Mouse (Mus musculus): ENCODE data around the gene Abcg2. TPM values are rescaled to one million over a fixed set of nuclear protein-coding genes. Genes with fewer than 3 reads are reported as not detected.
"Not testable (repeated sequence)": the region's sequence is repeated elsewhere in the genome, so short reads cannot be mapped to it uniquely, and the experiment has no call there.

The Abcg2 gene
- polyA plus RNA-seq, 1 experiment from 2014 or later = 135 TPM

DNA sequence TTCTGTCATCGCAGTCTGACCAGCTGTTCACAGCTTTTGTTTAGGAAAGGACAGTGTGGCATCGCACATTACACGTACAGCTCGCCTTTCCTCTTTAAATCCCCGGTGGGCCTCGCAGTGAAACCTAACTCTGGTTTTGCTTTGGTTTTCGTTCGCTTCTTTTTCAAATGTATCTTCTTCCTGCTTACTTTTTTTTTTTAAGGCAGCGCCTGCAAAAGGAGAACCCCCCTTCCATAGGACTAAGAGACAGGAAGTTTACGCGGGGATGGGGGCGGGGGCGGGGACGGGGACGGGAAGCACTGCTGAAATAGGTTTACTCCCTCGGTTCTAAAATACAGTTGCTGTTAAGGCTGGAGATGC, 12.0 kb downstream of the Abcg2 start:
- Histone ChIP-seq H3K4me3 (ENCODE audit: low read depth, low read length) (peak overlapping the region; percentile 49), H3K4me1 (replicated peaks; ENCODE audit: control insufficient read depth, insufficient read depth, low read length) (no peaks in the 10 kb centered on the region), H3K36me3 (ENCODE audit: control insufficient read depth, insufficient read depth, low read length) (no peaks in the 10 kb centered on the region), H3K9me3 (ENCODE audit: control insufficient read depth, low read length) (peaks cover 2% of the 10 kb centered on the region; the same call in 1 of the 2 replicates), H3K4me2 (peak overlapping the region; percentile 74), H3K27ac (ENCODE audit: low read depth, low read length) (peak overlapping the region; percentile 88), H3K9ac (ENCODE audit: low read depth, low read length) (peak overlapping the region; percentile 64), H3K27me3 (replicated peaks; ENCODE audit: control insufficient read depth, insufficient read depth, low read length) (no peaks in the 10 kb centered on the region)
- WGBS = 14% methylated on average over 16 of the region's 16 CpGs
- peak; percentile 56 for DNase-seq (ENCODE audit: low spot score)
- ATAC-seq (replicated peaks; ENCODE audit: low FRiP score) = peak; percentile 70

- H3K27ac ChIP-seq (ENCODE audit: low read depth, low read length); H3K4me3 ChIP-seq (ENCODE audit: low read depth, low read length); H3K9me3 ChIP-seq (ENCODE audit: control insufficient read depth, low read length); H3K27me3 ChIP-seq (replicated peaks; ENCODE audit: control insufficient read depth, insufficient read depth, low read length); DNase-seq (ENCODE audit: low spot score); H3K4me1 ChIP-seq (replicated peaks; ENCODE audit: control insufficient read depth, insufficient read depth, low read length); H3K9ac ChIP-seq (ENCODE audit: low read depth, low read length); H3K36me3 ChIP-seq (ENCODE audit: control insufficient read depth, insufficient read depth, low read length); H3K4me2 ChIP-seq: not testable (repeated sequence)
- 0 out of 2 replicates have a peak, but pooled peaks have one; percentile 6 for ATAC-seq (replicated peaks; ENCODE audit: low FRiP score)
- WGBS = 51% methylated on average over 1 of the region's 1 CpGs
Observed at GRCm38 (mm10) chr6:58602119-58602518, 17.8 kb downstream of the Abcg2 start.

DNA sequence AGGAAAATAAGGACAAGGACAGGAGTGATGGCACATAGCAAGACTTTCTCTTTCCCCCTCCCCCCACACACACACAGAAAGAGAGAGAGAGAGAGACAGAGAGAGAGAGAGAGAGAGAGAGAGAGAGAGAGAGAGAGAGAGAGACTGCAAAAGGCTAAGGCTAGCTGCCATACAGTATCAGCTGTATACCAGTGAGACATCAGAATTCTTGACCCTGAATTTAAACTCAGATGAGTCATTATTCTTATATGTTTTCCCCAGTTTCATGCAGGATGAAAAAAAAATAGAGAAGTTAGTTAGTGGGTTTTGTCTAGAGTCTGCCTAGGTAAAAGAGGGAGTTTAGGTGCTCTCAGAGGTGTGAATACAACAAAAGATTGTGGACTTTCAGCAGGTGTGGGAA, 18.7 kb downstream of the Abcg2 start:
- H3K36me3 ChIP-seq (ENCODE audit: control insufficient read depth, insufficient read depth, low read length); DNase-seq (ENCODE audit: low spot score); H3K27me3 ChIP-seq (replicated peaks; ENCODE audit: control insufficient read depth, insufficient read depth, low read length); H3K9me3 ChIP-seq (ENCODE audit: control insufficient read depth, low read length); H3K9ac ChIP-seq (ENCODE audit: low read depth, low read length); H3K27ac ChIP-seq (ENCODE audit: low read depth, low read length); H3K4me3 ChIP-seq (ENCODE audit: low read depth, low read length); ATAC-seq (replicated peaks; ENCODE audit: low FRiP score); H3K4me1 ChIP-seq (replicated peaks; ENCODE audit: control insufficient read depth, insufficient read depth, low read length); H3K4me2 ChIP-seq: not testable (repeated sequence)

DNA sequence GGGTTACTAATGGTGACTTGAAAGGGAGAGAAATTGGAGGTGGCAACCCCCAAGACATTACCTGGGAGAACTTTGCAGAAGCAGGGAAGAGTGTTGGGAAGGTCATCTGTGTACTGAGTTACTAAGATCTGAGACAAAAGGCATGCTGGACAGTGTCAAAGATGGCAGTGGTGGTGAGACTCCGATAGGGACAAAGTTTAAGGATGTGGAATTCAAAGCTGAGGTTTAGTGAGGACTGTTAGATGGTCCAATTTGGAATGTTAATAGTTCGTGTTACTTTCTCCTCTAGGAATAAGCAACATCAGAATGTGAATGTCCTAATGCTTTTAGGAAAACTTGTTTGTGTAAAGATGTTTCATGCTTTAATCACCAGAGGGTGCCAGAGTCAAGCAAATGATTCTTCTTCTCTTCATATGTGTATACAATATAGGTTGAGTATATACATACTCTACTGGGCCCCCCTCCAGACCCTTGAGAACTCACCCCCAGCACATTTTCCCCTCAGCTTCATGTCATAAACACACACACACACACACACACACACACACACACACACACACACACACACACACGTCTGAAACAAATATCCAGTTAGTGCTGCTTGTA, 19.3 kb downstream of the Abcg2 start:
- ATAC-seq (replicated peaks; ENCODE audit: low FRiP score) = peak; percentile 49
- H3K9me3 ChIP-seq (ENCODE audit: control insufficient read depth, low read length); H3K9ac ChIP-seq (ENCODE audit: low read depth, low read length); H3K4me1 ChIP-seq (replicated peaks; ENCODE audit: control insufficient read depth, insufficient read depth, low read length); H3K36me3 ChIP-seq (ENCODE audit: control insufficient read depth, insufficient read depth, low read length); H3K4me3 ChIP-seq (ENCODE audit: low read depth, low read length); H3K27me3 ChIP-seq (replicated peaks; ENCODE audit: control insufficient read depth, insufficient read depth, low read length); H3K4me2 ChIP-seq; DNase-seq (ENCODE audit: low spot score); H3K27ac ChIP-seq (ENCODE audit: low read depth, low read length): not testable (repeated sequence)
- 64% methylated on average over 3 of the region's 3 CpGs for WGBS

DNA sequence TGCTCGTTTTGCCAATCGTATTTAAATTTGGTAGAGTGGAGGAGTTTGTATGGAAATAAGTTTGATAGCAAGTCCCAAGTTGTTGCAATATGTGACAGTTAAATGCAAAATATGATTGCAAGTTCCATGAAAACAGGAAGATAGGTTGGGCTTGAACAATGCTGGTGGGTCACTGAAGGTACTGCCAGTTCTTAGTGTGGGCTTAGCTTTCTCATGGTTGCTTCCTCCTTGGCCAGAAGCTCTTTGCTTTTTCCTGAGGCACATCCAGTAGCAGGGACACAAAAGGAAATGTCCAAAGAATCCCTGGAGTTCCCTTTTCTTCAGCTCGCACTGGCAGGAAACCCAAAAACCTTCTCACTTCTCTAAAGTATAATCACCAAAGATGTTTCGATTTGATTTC, 22.3 kb downstream of the Abcg2 start:
- Histone ChIP-seq H3K4me2 (no peak overlapping the region), H3K27me3 (replicated peaks; ENCODE audit: control insufficient read depth, insufficient read depth, low read length) (no peaks in the 10 kb centered on the region), H3K4me3 (ENCODE audit: low read depth, low read length) (no peak overlapping the region), H3K9ac (ENCODE audit: low read depth, low read length) (no peak overlapping the region), H3K27ac (ENCODE audit: low read depth, low read length) (no peak overlapping the region), H3K36me3 (ENCODE audit: control insufficient read depth, insufficient read depth, low read length) (no peaks in the 10 kb centered on the region), H3K4me1 (replicated peaks; ENCODE audit: control insufficient read depth, insufficient read depth, low read length) (no peaks in the 10 kb centered on the region), H3K9me3 (ENCODE audit: control insufficient read depth, low read length) (0 out of 2 replicates have a peak, but pooled peaks cover 2% of the 10 kb centered on the region)
- WGBS = 80% methylated on average over 4 of the region's 4 CpGs
- DNase-seq (ENCODE audit: low spot score) (no peak), ATAC-seq (replicated peaks; ENCODE audit: low FRiP score) (no peak)

- no peak; the same call in 1 of the 2 replicates for ATAC-seq (replicated peaks; ENCODE audit: low FRiP score)
- H3K9me3 ChIP-seq (ENCODE audit: control insufficient read depth, low read length) = 0 out of 2 replicates have a peak, but pooled peaks cover 2% of the 10 kb centered on the region
- no peaks in the 10 kb centered on the region for H3K36me3 ChIP-seq (ENCODE audit: control insufficient read depth, insufficient read depth, low read length)
- H3K9ac ChIP-seq (ENCODE audit: low read depth, low read length) = no peak overlapping the region
- DNase-seq (ENCODE audit: low spot score) = no peak
- no peaks in the 10 kb centered on the region for H3K27me3 ChIP-seq (replicated peaks; ENCODE audit: control insufficient read depth, insufficient read depth, low read length)
- no peak overlapping the region for H3K4me2 ChIP-seq
- H3K4me1 ChIP-seq (replicated peaks; ENCODE audit: control insufficient read depth, insufficient read depth, low read length) = no peaks in the 10 kb centered on the region
- no peak overlapping the region for H3K27ac ChIP-seq (ENCODE audit: low read depth, low read length)
- H3K4me3 ChIP-seq (ENCODE audit: low read depth, low read length) = no peak overlapping the region
- 82% methylated on average over 2 of the region's 2 CpGs for WGBS
Observed at GRCm38 (mm10) chr6:58608422-58608821, 24.1 kb downstream of the Abcg2 start.

DNA sequence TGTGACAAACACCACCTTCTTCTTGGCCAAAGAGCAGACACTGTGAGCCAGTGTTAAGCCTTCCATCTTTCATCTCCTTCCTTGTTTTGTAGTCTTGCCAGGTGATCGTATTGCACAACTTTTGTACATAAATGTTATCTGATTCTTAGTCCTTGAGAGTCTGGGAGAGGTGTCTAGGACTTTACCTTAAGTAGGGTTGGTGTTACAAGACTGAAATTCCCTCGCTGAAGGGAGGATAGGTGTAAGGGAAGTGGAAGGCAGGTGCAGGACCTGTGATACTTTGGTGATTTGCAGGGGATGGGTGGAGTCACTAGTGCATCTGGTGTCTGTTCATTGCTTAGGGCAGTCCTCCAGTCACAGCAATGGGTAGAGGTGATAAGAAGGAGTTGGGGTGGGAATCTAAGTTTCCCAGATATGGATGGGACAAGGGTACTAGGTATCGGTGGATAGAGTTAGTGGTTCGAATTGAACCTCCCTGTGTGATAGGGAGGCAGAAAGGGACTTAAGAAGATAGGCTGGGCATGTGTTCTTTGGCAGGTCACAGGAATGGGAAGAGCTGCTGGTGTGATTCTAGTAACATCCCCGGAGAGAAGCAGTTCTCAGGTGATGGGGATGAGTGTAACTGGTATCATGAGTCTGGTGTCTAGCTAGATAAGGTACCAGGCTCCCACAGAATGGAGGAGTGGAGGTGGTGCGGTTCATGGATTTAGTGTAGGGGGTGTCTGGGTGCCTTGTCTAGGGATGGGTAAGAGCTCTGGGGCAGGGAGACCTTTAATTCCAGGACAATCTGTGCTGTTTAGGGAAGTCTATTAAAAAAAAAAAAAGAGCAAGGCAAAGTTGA, 25.8 kb downstream of the Abcg2 start:
- Histone ChIP-seq H3K4me3 (ENCODE audit: low read depth, low read length) (no peak overlapping the region), H3K27me3 (replicated peaks; ENCODE audit: control insufficient read depth, insufficient read depth, low read length) (no peaks in the 10 kb centered on the region), H3K9me3 (ENCODE audit: control insufficient read depth, low read length) (0 out of 2 replicates have a peak, but pooled peaks cover 2% of the 10 kb centered on the region), H3K9ac (ENCODE audit: low read depth, low read length) (no peak overlapping the region), H3K4me2 (no peak overlapping the region), H3K4me1 (replicated peaks; ENCODE audit: control insufficient read depth, insufficient read depth, low read length) (no peaks in the 10 kb centered on the region), H3K36me3 (ENCODE audit: control insufficient read depth, insufficient read depth, low read length) (no peaks in the 10 kb centered on the region), H3K27ac (ENCODE audit: low read depth, low read length) (no peak overlapping the region)
- no peak for DNase-seq (ENCODE audit: low spot score)
- WGBS = 68% methylated on average over 6 of the region's 6 CpGs
- peak; percentile 72 for ATAC-seq (replicated peaks; ENCODE audit: low FRiP score)

DNA sequence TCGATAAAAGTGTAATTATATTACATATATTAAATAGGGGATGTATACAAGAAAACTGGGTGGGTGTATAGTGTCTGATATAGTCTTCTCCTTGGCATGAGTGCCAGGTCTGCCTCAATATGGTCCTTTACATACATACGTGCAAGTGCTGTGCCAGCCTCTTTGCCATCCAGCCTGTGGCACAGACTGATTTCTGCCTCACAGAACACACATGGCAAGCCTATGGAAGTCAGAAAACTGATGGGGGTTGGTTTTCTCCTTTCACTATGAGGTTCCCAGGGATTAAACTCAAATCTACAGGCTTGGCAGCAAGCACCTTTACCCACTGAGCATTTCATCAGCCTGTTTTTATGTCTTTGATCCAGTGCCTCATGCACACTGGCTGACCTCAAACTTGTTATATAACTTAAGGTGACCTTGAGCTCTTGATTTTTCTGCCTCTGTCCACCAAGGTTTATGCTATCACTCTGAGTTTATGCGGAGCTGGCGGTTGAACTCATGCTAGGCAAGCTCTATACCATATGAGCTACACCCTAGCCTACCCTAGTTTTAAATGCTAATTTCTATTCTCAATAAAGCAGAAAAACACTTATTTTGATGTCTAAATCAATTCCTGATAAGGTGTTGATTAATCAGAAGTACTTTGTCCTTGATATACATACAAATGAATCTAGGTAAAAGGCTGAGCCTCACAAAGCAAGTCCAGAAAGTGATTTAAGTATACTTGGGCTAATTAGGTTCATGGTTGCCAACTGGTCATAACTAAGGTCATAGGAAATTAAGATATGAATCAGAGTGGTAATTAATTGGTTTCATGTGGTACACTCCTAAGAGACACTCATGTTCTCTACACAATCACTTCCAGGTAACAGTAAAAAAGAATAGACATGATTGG, 26.7 kb downstream of the Abcg2 start:
- 0 out of 2 replicates have a peak, but pooled peaks cover 2% of the 10 kb centered on the region for H3K9me3 ChIP-seq (ENCODE audit: control insufficient read depth, low read length)
- H3K4me2 ChIP-seq = no peak overlapping the region
- no peak for DNase-seq (ENCODE audit: low spot score)
- H3K4me1 ChIP-seq (replicated peaks; ENCODE audit: control insufficient read depth, insufficient read depth, low read length) = no peaks in the 10 kb centered on the region
- no peaks in the 10 kb centered on the region for H3K27me3 ChIP-seq (replicated peaks; ENCODE audit: control insufficient read depth, insufficient read depth, low read length)
- 64% methylated on average over 4 of the region's 4 CpGs for WGBS
- H3K4me3 ChIP-seq (ENCODE audit: low read depth, low read length) = no peak overlapping the region
- peak; percentile 73 for ATAC-seq (replicated peaks; ENCODE audit: low FRiP score)
- H3K9ac ChIP-seq (ENCODE audit: low read depth, low read length) = no peak overlapping the region
- no peaks in the 10 kb centered on the region for H3K36me3 ChIP-seq (ENCODE audit: control insufficient read depth, insufficient read depth, low read length)
- no peak overlapping the region for H3K27ac ChIP-seq (ENCODE audit: low read depth, low read length)
